Mouse (Mus musculus) large intestine, adult 2 months (tissue): Measurements from ENCODE around the gene Naif1. TPM values are rescaled to one million over a fixed set of nuclear protein-coding genes. Genes with fewer than 3 reads are reported as not detected.

Source experiments
- DNase-seq: peaks from one replicate; pipeline ENCODE4 v3.0.0-alpha.2; 2012; ENCODE audit warnings: low read depth, low spot score
- WGBS: fragments of 180-500 bp; shearing (Covaris S2); methylation state at CpG from one replicate; pipeline ENCODE4 v1.1.7; 2018; 5-methylcytosine and 5-hydroxymethylcytosine counted together
- polyA plus RNA-seq: library from polyadenylated mRNA; depleted of rRNA; stranded (reverse); fragments of >200 nt; gene quantifications from 2 replicates; pipeline ENCODE4 v1.2.3, GENCODE M21; 2012; rRNA removed

The Naif1 gene
- polyA plus RNA-seq, 1 experiment, result 3.8 TPM

DNA sequence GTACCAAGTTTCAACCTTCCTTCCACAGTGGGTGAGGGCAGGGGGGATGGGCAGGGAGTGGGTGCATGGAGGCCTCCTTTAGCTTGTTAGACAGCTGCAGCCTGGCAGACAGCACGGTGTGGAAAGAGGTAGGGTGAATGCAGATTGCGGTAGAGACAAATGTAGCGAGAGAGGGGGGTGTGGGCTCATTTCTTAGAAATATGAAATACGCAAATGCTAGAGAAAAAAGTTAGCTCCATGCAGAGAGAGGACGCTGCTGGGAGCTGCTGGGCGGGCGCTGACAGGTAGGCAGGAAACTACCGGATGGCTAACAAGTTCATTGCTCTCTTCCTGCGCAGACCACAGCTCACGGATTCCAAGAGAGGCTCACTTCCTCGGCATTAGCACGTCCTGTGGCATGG lies 43.0 kb downstream of the Naif1 start:
- WGBS, result 35% methylated on average over 12 of the region's 12 CpGs

GRCm38 (mm10) chr2:32494522-32494921 lies 44.3 kb downstream of the Naif1 start:
- 62% methylated on average over 2 of the region's 2 CpGs for WGBS

More for the DNA sequence above, 43.0 kb downstream of the Naif1 start:
- no peak for DNase-seq

GRCm38 (mm10) chr2:32495185-32495726 lies 45.0 kb downstream of the Naif1 start:
- no peak for DNase-seq

More at GRCm38 (mm10) chr2:32494522-32494921, 44.3 kb downstream of the Naif1 start:
- DNase-seq, result no peak

DNA sequence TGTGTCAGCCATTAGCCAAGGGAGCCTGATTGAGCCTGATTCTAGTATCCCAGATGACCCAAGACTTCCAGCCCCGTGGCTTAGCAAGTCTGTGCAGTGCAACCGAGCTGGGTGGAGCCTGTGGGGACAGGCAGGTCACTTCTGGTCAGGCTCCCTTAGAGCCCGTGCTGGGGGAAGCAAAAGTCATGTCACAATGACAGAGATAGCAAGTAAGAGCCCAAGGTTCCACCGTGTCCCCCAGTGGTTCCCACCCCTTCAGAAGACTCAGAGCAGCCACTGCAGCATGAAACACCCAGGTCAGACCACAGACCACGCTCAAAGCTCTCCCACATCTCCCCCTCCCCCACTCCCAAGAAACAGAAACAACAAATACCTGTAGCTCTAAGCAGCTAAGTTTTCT lies 45.9 kb downstream of the Naif1 start:
- WGBS, result 62% methylated on average over 5 of the region's 5 CpGs
- no peak for DNase-seq

More at GRCm38 (mm10) chr2:32495185-32495726, 45.0 kb downstream of the Naif1 start:
- WGBS, result 75% methylated on average over 20 of the region's 20 CpGs

DNA sequence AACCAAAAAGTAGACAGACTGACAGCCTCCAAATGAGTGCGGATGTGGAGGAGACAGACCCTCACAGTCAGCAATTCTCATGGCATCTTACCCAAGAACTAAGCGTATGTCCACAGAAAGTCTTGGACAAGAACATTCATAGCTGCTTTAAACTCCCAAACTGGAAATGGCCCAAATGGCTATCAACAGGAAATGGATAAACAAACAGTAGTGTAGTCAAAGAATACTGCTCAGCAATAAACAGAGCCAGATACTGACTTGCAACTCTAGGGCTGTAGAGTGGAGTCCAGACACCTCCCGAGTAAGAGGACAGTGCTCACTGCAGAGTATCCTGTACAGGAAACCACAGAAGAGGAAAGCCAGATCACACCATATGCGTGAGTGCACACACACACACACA lies 49.1 kb downstream of the Naif1 start:
- 54% methylated on average over 4 of the region's 4 CpGs for WGBS
- DNase-seq, result no peak

DNA sequence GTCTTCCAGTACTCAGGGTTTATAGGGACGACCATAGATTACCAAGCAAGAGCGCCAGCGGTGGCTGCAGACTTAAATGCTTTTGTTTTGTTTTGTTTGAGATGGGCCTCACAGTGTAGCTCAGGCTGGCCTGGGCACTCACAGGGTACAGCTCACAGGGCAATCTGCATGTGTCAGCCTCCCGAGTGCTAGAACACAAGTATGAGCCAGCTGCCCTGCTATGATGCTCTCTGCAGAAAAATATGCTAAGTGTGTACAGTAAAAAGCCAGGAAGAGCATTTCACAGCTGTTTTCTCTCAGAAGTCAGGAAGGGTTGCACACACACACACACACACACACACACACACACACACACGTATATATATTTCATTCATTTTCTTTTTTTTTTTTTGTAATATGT lies 50.2 kb downstream of the Naif1 start:
- DNase-seq, result no peak
- 85% methylated on average over 5 of the region's 5 CpGs for WGBS

GRCm38 (mm10) chr2:32501754-32502324 lies 51.6 kb downstream of the Naif1 start:
- WGBS, result 36% methylated on average over 5 of the region's 5 CpGs
- DNase-seq, result no peak

DNA sequence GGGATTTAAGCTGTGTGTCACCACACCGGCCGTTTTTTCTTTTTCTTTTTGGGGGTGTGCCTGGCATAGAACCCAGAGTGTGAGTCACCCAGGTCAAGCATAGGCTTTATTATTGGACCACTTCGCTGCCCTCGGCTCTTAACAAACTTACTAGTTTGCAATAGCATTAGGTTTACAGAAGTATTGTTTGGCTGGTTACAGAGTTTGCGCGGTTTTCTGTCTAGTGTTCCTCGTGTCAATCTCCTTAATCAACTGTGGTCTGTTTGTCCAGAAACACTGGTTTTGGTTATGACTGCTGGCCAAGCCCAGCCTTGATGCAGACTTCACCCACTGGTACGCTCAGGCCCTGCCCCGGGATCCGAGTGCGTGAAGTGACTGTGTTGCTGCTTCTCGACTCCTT lies 52.6 kb downstream of the Naif1 start:
- 54% methylated on average over 12 of the region's 12 CpGs for WGBS

DNA sequence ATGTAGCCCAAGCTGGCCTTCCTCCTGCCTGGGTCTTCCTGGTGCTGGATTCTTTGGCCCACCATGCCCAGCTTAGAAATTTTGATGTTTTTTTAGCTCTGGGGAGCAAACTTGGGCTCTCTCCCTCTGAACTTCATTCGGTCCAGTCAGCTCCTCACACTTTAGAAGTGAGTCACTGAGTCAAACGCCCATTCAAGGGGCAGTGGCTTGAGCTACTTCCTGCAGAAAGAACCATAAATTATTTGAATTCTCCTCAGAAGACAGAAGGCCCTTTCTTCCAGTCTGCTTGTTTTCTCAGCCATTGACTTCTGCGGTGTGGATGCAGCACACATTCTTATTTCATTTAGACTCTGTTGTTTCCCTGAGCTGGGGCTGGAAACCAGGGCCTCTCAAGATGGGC lies 53.3 kb downstream of the Naif1 start:
- DNase-seq, result no peak
- WGBS, result 15% methylated on average over 3 of the region's 3 CpGs

More for the DNA sequence above, 52.6 kb downstream of the Naif1 start:
- no peak for DNase-seq

DNA sequence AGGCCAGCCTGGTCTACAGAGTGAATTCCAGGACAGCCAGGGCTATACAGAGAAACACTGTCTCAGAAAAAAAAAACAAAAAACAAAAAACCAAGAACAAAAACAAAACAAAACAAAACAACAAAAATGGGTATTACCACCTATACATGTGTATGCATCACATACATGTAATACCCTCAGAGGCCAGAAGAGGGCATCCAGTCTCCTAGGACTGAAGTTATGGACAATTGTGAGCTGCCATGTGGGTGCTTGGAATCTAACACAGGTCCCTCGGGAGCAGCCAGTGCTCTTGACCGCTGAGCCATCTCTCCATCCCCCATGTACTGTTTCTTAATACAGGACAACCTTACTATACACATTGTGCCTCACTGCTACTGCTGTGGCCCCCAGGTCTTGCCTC lies 55.3 kb downstream of the Naif1 start:
- WGBS, result 98% methylated on average over 2 of the region's 2 CpGs
- DNase-seq, result no peak

Other genes with a start within 250 kb of the Naif1 start
- gene Pomt1, start 213.9 kb upstream of the Naif1 start, polyA plus RNA-seq, result 18.8 and 27.7 TPM in 2 replicates
- 56.3 and 76.8 TPM in 2 replicates for gene Uck1, start 190.3 kb upstream of the Naif1 start, polyA plus RNA-seq
- gene Golga2, start 163.1 kb upstream of the Naif1 start, polyA plus RNA-seq, result 26.0 and 30.7 TPM in 2 replicates
- gene Swi5, start 162.4 kb upstream of the Naif1 start, polyA plus RNA-seq, result 155 and 159 TPM in 2 replicates
- gene Ciz1, start 98.1 kb upstream of the Naif1 start, polyA plus RNA-seq, result 102 and 176 TPM in 2 replicates
- gene Dnm1, start 97.1 kb upstream of the Naif1 start, polyA plus RNA-seq, result 100 and 165 TPM in 2 replicates
- gene 1110008P14Rik, start 68.5 kb upstream of the Naif1 start, polyA plus RNA-seq, result 103 and 107 TPM in 2 replicates
- 12.8 and 18.0 TPM in 2 replicates for gene Lcn2, start 62.2 kb upstream of the Naif1 start, polyA plus RNA-seq
- 50.3 and 63.9 TPM in 2 replicates for gene Ptges2, start 54.6 kb upstream of the Naif1 start, polyA plus RNA-seq
- 22.8 and 25.4 TPM in 2 replicates for gene Slc25a25, start 988 bp downstream of the Naif1 start, polyA plus RNA-seq
- 37.4 and 44.5 TPM in 2 replicates for gene Fam102a, start 84.9 kb downstream of the Naif1 start, polyA plus RNA-seq
- gene Dpm2, start 120.4 kb downstream of the Naif1 start, polyA plus RNA-seq, result 149 and 160 TPM in 2 replicates
- 0.11 and 0.48 TPM in 2 replicates for gene Pip5kl1, start 124.3 kb downstream of the Naif1 start, polyA plus RNA-seq
- 0.05 TPM in 1 of 2 replicates, not detected in the other for gene 9430097D07Rik, start 125.2 kb downstream of the Naif1 start, polyA plus RNA-seq
- gene St6galnac4, start 136.6 kb downstream of the Naif1 start, polyA plus RNA-seq, result 7.7 and 8.4 TPM in 2 replicates
- gene St6galnac6, start 149.3 kb downstream of the Naif1 start, polyA plus RNA-seq, result 15.7 and 16.3 TPM in 2 replicates
- gene Ak1, start 171.3 kb downstream of the Naif1 start, polyA plus RNA-seq, result 5.9 and 9.1 TPM in 2 replicates
- 34.5 and 40.7 TPM in 2 replicates for gene Eng, start 196.1 kb downstream of the Naif1 start, polyA plus RNA-seq